ENCODE assay signal across 7 mouse cellular contexts in the genomic region with DNA sequence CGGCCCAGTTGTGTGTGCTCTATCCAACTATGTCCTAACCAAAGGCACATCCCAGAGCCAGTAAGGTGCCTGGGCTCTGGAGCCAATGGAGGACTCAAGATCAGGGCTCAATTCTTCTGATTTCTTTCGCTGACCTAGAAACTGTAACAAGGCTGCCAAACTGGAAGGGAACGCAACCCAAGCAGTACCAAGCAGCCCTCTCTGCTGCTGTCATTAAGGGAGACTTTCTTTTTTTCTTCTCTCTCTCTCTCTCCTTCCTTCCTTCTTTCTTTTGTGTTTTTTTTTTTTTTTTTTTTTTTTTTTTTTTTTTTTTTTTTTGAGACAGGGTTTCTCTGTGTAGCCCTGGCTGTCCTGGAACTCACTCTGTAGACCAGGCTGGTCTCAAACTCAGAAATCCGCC. TPM values are rescaled to one million over a fixed set of nuclear protein-coding genes. Genes with fewer than 3 reads are reported as not detected.
A peak's percentile ranks its signal among the peaks of the same experiment; 100 is the strongest.
DNase-seq lines count a peak whose midpoint lies in the region; TF ChIP-seq lines count a peak whose summit lies in the region.
"Not testable (repeated sequence)": the region's sequence is repeated elsewhere in the genome, so short reads cannot be mapped to it uniquely, and the experiment has no call there.
"Had no signal": no experiment of that assay in that cellular context is flagged by ENCODE, and none has a peak within 500 bp of the region (broad histone marks: within the 10 kb centered on the region; RNA-seq: fewer than 3 reads in every experiment).

No protein-coding gene starts in this region.

- in situ Hi-C loops in ES-E14 (cut with MboI; ENCODE audit: low sequenced_read_pairs in 2 of 2, unreplicated experiment in 2 of 2), result not testable (repeated sequence)

- 82% methylated on average over 4 of the region's 4 CpGs for WGBS in heart, embryonic 10.5 days

- TF ChIP-seq POLR2A in ES-Bruce4 (IDR thresholded peaks at IDR 0.05; ENCODE audit: insufficient read depth, low read length); MEL (IDR thresholded peaks at IDR 0.05; ENCODE audit: control insufficient read depth in 1 of 2, insufficient read depth in 1 of 2, low read depth in 1 of 2, low read length in 2 of 2, poor library complexity in 1 of 2): not testable (repeated sequence)

- H3K9ac ChIP-seq in ES-Bruce4 (ENCODE audit: low read depth, poor library complexity, severe bottlenecking); ES-E14 (ENCODE audit: insufficient read depth, low read depth, low read length, poor library complexity, severe bottlenecking); MEL (ENCODE audit: control insufficient read depth, low read depth, low read length, poor library complexity, severe bottlenecking): not testable (repeated sequence)

- not testable (repeated sequence) for H3K4me1 ChIP-seq in ES-Bruce4 (ENCODE audit: control insufficient read depth, insufficient read depth, low read length); MEL (ENCODE audit: control insufficient read depth in 1 of 2, insufficient read depth in 2 of 2, low read length in 2 of 2); heart, embryonic 10.5 days
- peaks cover 4 to 23% of the 10 kb centered on the region in 2 experiments; a peak in 3 of 4 replicates for H3K4me1 ChIP-seq in ES-E14 (ENCODE audit: control insufficient read depth in 2 of 2, insufficient read depth in 2 of 2, low read length in 2 of 2, poor library complexity in 1 of 2)

- not testable (repeated sequence) for H3K27ac ChIP-seq in ES-Bruce4 (ENCODE audit: insufficient read depth, low read length); ES-E14 (ENCODE audit: insufficient read depth, low read depth, low read length, poor library complexity, severe bottlenecking); MEL (ENCODE audit: control insufficient read depth, low read depth, low read length); heart, embryonic 10.5 days

- not testable (repeated sequence) for H3K27me3 ChIP-seq in ES-Bruce4 (ENCODE audit: control insufficient read depth, insufficient read depth, low read length, poor library complexity, severe bottlenecking); MEL (ENCODE audit: control insufficient read depth in 1 of 2, insufficient read depth in 2 of 2, low read length in 2 of 2); heart, embryonic 10.5 days (ENCODE audit: insufficient read depth, poor library complexity, severe bottlenecking)

- not testable (repeated sequence) for TF ChIP-seq EP300 in ES-Bruce4 (IDR thresholded peaks at IDR 0.05; ENCODE audit: insufficient read depth, low read depth, low read length); MEL (IDR thresholded peaks at IDR 0.05; ENCODE audit: low read depth in 1 of 2, low read length in 2 of 2)

- TF ChIP-seq CTCF in ES-Bruce4 (IDR thresholded peaks at IDR 0.05; ENCODE audit: low read depth, low read length); MEL (IDR thresholded peaks at IDR 0.05 in 2 of 3, conservative IDR thresholded peaks at IDR 0.05 in 1 of 3; ENCODE audit: control insufficient read depth in 1 of 3, insufficient read depth in 1 of 3, low read depth in 2 of 3, low read length in 3 of 3, poor library complexity in 1 of 3, severe bottlenecking in 1 of 3): not testable (repeated sequence)

- peak overlapping the region; percentile 13; the same call in 1 of the 2 replicates for H3K4me3 ChIP-seq in ES-Bruce4 (ENCODE audit: low read depth, low read length)
- H3K4me3 ChIP-seq in ES-E14 (ENCODE audit: insufficient read depth in 1 of 2, low read depth in 1 of 2, low read length in 2 of 2, poor library complexity in 1 of 2, severe bottlenecking in 1 of 2); MEL (ENCODE audit: control insufficient read depth in 1 of 2, insufficient read depth in 1 of 2, low read depth in 2 of 2, low read length in 2 of 2); heart, embryonic 10.5 days: not testable (repeated sequence)

- not testable (repeated sequence) for DNase-seq in ES-E14 (ENCODE audit: low read depth, low spot score); MEL (ENCODE audit: low read depth, low spot score)
- DNase-seq in heart, adult 11 months, result peak; percentile 55
- peak; percentile 48 for DNase-seq in heart, embryonic 10.5 days (ENCODE audit: low spot score)

- H3K36me3 ChIP-seq in ES-Bruce4 (ENCODE audit: control insufficient read depth, insufficient read depth, low read length, poor library complexity, severe bottlenecking); ES-E14 (ENCODE audit: control insufficient read depth, insufficient read depth, low read length, poor library complexity, severe bottlenecking); MEL (ENCODE audit: control insufficient read depth in 1 of 2, insufficient read depth in 2 of 2, low read length in 2 of 2); heart, embryonic 10.5 days: not testable (repeated sequence)

- H3K79me2 ChIP-seq in MEL (ENCODE audit: control insufficient read depth, insufficient read depth, low read length, poor library complexity), result not testable (repeated sequence)

- not testable (repeated sequence) for TF ChIP-seq RAD21 in MEL (IDR thresholded peaks at IDR 0.05; ENCODE audit: low read depth, low read length)

- H3K9me3 ChIP-seq in ES-Bruce4 (replicated peaks; ENCODE audit: control insufficient read depth, insufficient read depth, low read length, poor library complexity, severe bottlenecking); ES-E14 (ENCODE audit: control insufficient read depth, insufficient read depth, low read depth, low read length); MEL (replicated peaks; ENCODE audit: insufficient read depth, low read length); heart, embryonic 10.5 days: not testable (repeated sequence)

TF ChIP-seq in ES-E14, 5 proteins besides CTCF, POLR2A, EP300 and RAD21:
- TF ChIP-seq ZNF384 (IDR thresholded peaks at IDR 0.05; ENCODE audit: low read depth, low read length), result peak; percentile 90

TF ChIP-seq in MEL, 35 proteins besides CTCF, POLR2A, EP300 and RAD21:
- TF ChIP-seq ZNF384 (IDR thresholded peaks at IDR 0.05; ENCODE audit: low read depth, low read length), result peak; percentile 53; the same call in 1 of the 2 replicates
TF ChIP-seq in MEL: peak in this region for 1; not testable (repeated sequence) for 34.

RNA-seq across cellular contexts. Expression of gene Calml4, which starts 11.4 kb away (rescaled TPM):
- polyA plus RNA-seq in ES-Bruce4 (2011; ENCODE audit: insufficient read depth, insufficient read length, low read depth, missing spikeins), result 11.7 and 16.7 TPM in 2 replicates
- total RNA-seq in ES-E14 (2012; rRNA removed), result 10.2 and 23.9 TPM in 2 replicates
- 0.62 and 1.0 TPM in 2 replicates for total RNA-seq in MEL (2012; rRNA removed)
- polyA plus RNA-seq in MEL (2012; ENCODE audit: insufficient read depth in 1 of 2, insufficient read length in 2 of 2, low read depth in 1 of 2, low replicate concordance in 2 of 2, missing spikeins in 1 of 2), result 1 to 10 TPM in 1 of 2 experiments, not detected in 1; 4.6 TPM
- polyA plus RNA-seq in heart, embryonic 10.5 days (2016; fragmentation: Nextera tagmentation; extraction: Ambion mirVana), result 0.31 and 0.94 TPM in 2 replicates
- total RNA-seq: CH12.LX had no signal
- polyA plus RNA-seq: activated CD4-positive, CD25-positive, alpha-beta regulatory T cell, adult 4 months had no signal

RNA-seq across cellular contexts. Expression of gene Cln6, which starts 30.7 kb away (rescaled TPM):
- polyA plus RNA-seq in ES-Bruce4 (2011; ENCODE audit: insufficient read depth, insufficient read length, low read depth, missing spikeins), result 91.1 and 93.8 TPM in 2 replicates
- total RNA-seq in ES-E14 (2012; rRNA removed), result 19.4 and 33.7 TPM in 2 replicates
- 26.5 and 29.4 TPM in 2 replicates for total RNA-seq in MEL (2012; rRNA removed)
- polyA plus RNA-seq in MEL (2012; ENCODE audit: insufficient read depth in 1 of 2, insufficient read length in 2 of 2, low read depth in 1 of 2, low replicate concordance in 2 of 2, missing spikeins in 1 of 2), result 10 to 100 TPM in 1 of 2 experiments, not detected in 1; 52.1 TPM
- polyA plus RNA-seq in heart, embryonic 10.5 days (2016; fragmentation: Nextera tagmentation; extraction: Ambion mirVana), result 17.7 and 21.4 TPM in 2 replicates

RNA-seq across cellular contexts. Expression of gene Fem1b, which starts 57.5 kb away (rescaled TPM):
- polyA plus RNA-seq in ES-Bruce4 (2011; ENCODE audit: insufficient read depth, insufficient read length, low read depth, missing spikeins) (189 and 201 TPM in 2 replicates), MEL (2012; ENCODE audit: insufficient read depth in 1 of 2, insufficient read length in 2 of 2, low read depth in 1 of 2, low replicate concordance in 2 of 2, missing spikeins in 1 of 2) (10 to 100 TPM; 38.2 to 99.4 TPM)
- total RNA-seq in ES-E14 (2012; rRNA removed) (73.0 and 94.4 TPM in 2 replicates), MEL (2012; rRNA removed) (50.5 and 55.1 TPM in 2 replicates)
- 21.1 and 21.2 TPM in 2 replicates for polyA plus RNA-seq in heart, embryonic 10.5 days (2016; fragmentation: Nextera tagmentation; extraction: Ambion mirVana)
